Comparison of ENCODE assay signal across 8 mouse cellular contexts in genomic region chr17:68837013-68837858, GRCm38 (mm10). TPM values are rescaled to one million over a fixed set of nuclear protein-coding genes. Genes with fewer than 3 reads are reported as not detected.
A peak's percentile ranks its signal among the peaks of the same experiment; 100 is the strongest.
DNase-seq lines count a peak whose midpoint lies in the region; ATAC-seq lines count a peak whose summit lies in the region.

No protein-coding gene starts in this region.

- ATAC-seq in embryonic facial prominence, embryonic 12.5 days (ENCODE audit: insufficient number of reproducible peaks, insufficient read depth, low FRiP score, low TSS enrichment) = peak; percentile 61; the same call in 1 of the 2 replicates
- 0 out of 2 replicates have a peak, but pooled peaks have one; percentile 41 for ATAC-seq in heart, embryonic 11.5 days (replicated peaks; ENCODE audit: insufficient number of reproducible peaks, low FRiP score, low TSS enrichment)
- peak; percentile 81 for ATAC-seq in midbrain, embryonic 12.5 days (ENCODE audit: low FRiP score, low read depth)

- WGBS in embryonic facial prominence, embryonic 12.5 days = under 1% methylated on average over 65 of the region's 72 CpGs
- under 1% methylated on average over 64 of the region's 72 CpGs for WGBS in heart, embryonic 11.5 days (ENCODE audit: insufficient replicate concordance)
- under 1% methylated on average over 68 of the region's 72 CpGs for WGBS in midbrain, embryonic 12.5 days

- peak overlapping the region; percentile 82 for H3K4me2 ChIP-seq in embryonic facial prominence, embryonic 12.5 days (replicated peaks)
- H3K4me2 ChIP-seq in heart, embryonic 11.5 days = peak overlapping the region; percentile 90
- H3K4me2 ChIP-seq in midbrain, embryonic 12.5 days (replicated peaks) = peak overlapping the region; percentile 75

- DNase-seq in thymus, postnatal 4 days = peak; percentile 12
- no peak for DNase-seq in thymus, postnatal 14 days
- peak; percentile 50 to 51 for DNase-seq in layer of hippocampus, adult 8-10 months (ENCODE audit: low spot score in 2 of 2)
- peak; percentile 47 for DNase-seq in testis, postnatal 10 days (ENCODE audit: low spot score)
- DNase-seq in urinary bladder, postnatal 10 days (ENCODE audit: low spot score) = no peak

- H3K36me3 ChIP-seq in embryonic facial prominence, embryonic 12.5 days = no peaks in the 10 kb centered on the region
- H3K36me3 ChIP-seq in heart, embryonic 11.5 days (ENCODE audit: control insufficient read depth, insufficient read depth, low read length) = no peaks in the 10 kb centered on the region
- H3K36me3 ChIP-seq in midbrain, embryonic 12.5 days = no peaks in the 10 kb centered on the region

- no peaks in the 10 kb centered on the region for H3K9me3 ChIP-seq in embryonic facial prominence, embryonic 12.5 days
- H3K9me3 ChIP-seq in heart, embryonic 11.5 days (replicated peaks; ENCODE audit: control insufficient read depth, low read length) = no peaks in the 10 kb centered on the region
- H3K9me3 ChIP-seq in midbrain, embryonic 12.5 days = no peaks in the 10 kb centered on the region

- H3K4me1 ChIP-seq in embryonic facial prominence, embryonic 12.5 days = peaks cover 30% of the 10 kb centered on the region
- H3K4me1 ChIP-seq in heart, embryonic 11.5 days (ENCODE audit: control insufficient read depth, insufficient read depth, low read length) = peaks cover 17% of the 10 kb centered on the region
- peaks cover 28% of the 10 kb centered on the region for H3K4me1 ChIP-seq in midbrain, embryonic 12.5 days

- H3K27ac ChIP-seq in embryonic facial prominence, embryonic 12.5 days = no peak overlapping the region
- H3K27ac ChIP-seq in heart, embryonic 11.5 days (ENCODE audit: low read depth, low read length) = no peak overlapping the region
- H3K27ac ChIP-seq in midbrain, embryonic 12.5 days (replicated peaks) = 0 out of 2 replicates have a peak overlapping the region, but pooled peaks have one; percentile 15

- H3K27me3 ChIP-seq in embryonic facial prominence, embryonic 12.5 days = peaks cover 70% of the 10 kb centered on the region
- peaks cover 61% of the 10 kb centered on the region for H3K27me3 ChIP-seq in heart, embryonic 11.5 days (ENCODE audit: control insufficient read depth, insufficient read depth, low read length)
- peaks cover 55% of the 10 kb centered on the region for H3K27me3 ChIP-seq in midbrain, embryonic 12.5 days

- H3K9ac ChIP-seq in embryonic facial prominence, embryonic 12.5 days = peak overlapping the region; percentile 63
- H3K9ac ChIP-seq in heart, embryonic 11.5 days (ENCODE audit: low read depth, low read length) = peak overlapping the region; percentile 46
- H3K9ac ChIP-seq in midbrain, embryonic 12.5 days (replicated peaks) = peak overlapping the region; percentile 66

- peak overlapping the region; percentile 51 for H3K4me3 ChIP-seq in embryonic facial prominence, embryonic 12.5 days
- H3K4me3 ChIP-seq in heart, embryonic 11.5 days (ENCODE audit: low read depth, low read length) = peak overlapping the region; percentile 59
- peak overlapping the region; percentile 66 for H3K4me3 ChIP-seq in midbrain, embryonic 12.5 days

RNA-seq across cellular contexts. Expression of gene Tmem200c, which starts 10.8 kb away (rescaled TPM):
- 2.8 and 3.6 TPM in 2 replicates for polyA plus RNA-seq in embryonic facial prominence, embryonic 12.5 days (2016; fragmentation: Nextera tagmentation; extraction: Ambion mirVana)
- polyA plus RNA-seq in heart, embryonic 11.5 days (2014; fragmentation: Nextera tagmentation; extraction: Ambion mirVana) = 0.08 and 0.14 TPM in 2 replicates
- total RNA-seq in layer of hippocampus, adult 8-10 months (2022) = 10 to 100 TPM in 1 of 4 experiments, 1 to 10 TPM in 3; 7.7 to 10.4 (median 8.8) TPM
- polyA plus RNA-seq in midbrain, embryonic 12.5 days (2016; fragmentation: Nextera tagmentation; extraction: Ambion mirVana) = 4.1 and 4.7 TPM in 2 replicates

Comparison
In these comparisons a context has a peak if more than half of its experiments do, and no peak if none do; other contexts are left out.
1. DNase-seq: peak in thymus, postnatal 4 days (single experiment), layer of hippocampus, adult 8-10 months (2 of 2) and testis, postnatal 10 days (single experiment); none in thymus, postnatal 14 days (single experiment) and urinary bladder, postnatal 10 days (single experiment).
2. Peak in every context shown above with its lines, with median percentiles within 50 percentile points of each other: ATAC-seq, H3K4me2 ChIP-seq, H3K4me3 ChIP-seq and H3K9ac ChIP-seq.